In the genomic region with DNA sequence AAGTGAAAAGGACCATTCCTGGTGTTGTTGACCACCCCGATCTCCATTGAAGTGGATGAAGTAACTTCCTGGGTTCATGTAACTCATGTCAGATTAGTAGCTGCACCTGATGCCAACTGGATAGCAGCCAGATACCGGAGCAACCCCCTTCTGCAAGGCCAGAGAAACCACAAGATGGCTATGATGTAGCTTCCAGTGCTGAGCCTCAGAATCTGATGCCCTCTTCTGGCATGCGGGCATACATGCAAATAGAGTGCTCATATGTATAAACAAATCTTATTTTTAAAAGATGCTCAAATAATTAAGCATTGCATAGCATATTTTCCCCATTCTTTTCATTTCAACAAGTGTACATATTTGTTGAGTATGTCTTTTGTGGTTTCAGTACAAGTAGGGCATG, we compare ENCODE assay signal across 15 mouse cellular contexts. TPM values are rescaled to one million over a fixed set of nuclear protein-coding genes. Genes with fewer than 3 reads are reported as not detected.
"Had no signal": no experiment of that assay in that cellular context is flagged by ENCODE, and none has a peak within 500 bp of the region (broad histone marks: within the 10 kb centered on the region; RNA-seq: fewer than 3 reads in every experiment).

No protein-coding gene starts in this region.

- H3K27ac ChIP-seq: limb, embryonic 15.5 days; liver, embryonic 13.5 days had no signal

- ATAC-seq: intestine, embryonic 16.5 days; midbrain, embryonic 16.5 days had no signal

- H3K9me3 ChIP-seq: limb, embryonic 15.5 days; liver, embryonic 13.5 days; megakaryocyte, embryonic 14.5 days had no signal

- H3K4me2 ChIP-seq: limb, embryonic 15.5 days; liver, embryonic 13.5 days; midbrain, embryonic 11.5 days had no signal

- H3K9ac ChIP-seq: limb, embryonic 15.5 days; liver, embryonic 13.5 days had no signal

- H3K27me3 ChIP-seq: liver, embryonic 13.5 days had no signal

- DNase-seq: kidney, adult 8-10 months; layer of hippocampus, postnatal 36 days; liver, embryonic 13.5 days; lung, adult 18-20 months; lung, postnatal 10 days; lung, postnatal 4 days; right cerebral cortex, postnatal 25 days had no signal

- H3K36me3 ChIP-seq: limb, embryonic 15.5 days; liver, embryonic 13.5 days had no signal

- H3K4me3 ChIP-seq: limb, embryonic 15.5 days; liver, embryonic 13.5 days; megakaryocyte, embryonic 14.5 days had no signal

RNA-seq across cellular contexts. Expression of a gene that starts 27.2 kb away (rescaled TPM):
- total RNA-seq: layer of hippocampus, postnatal 36 days; left cerebral cortex, adult 8-10 months; left cerebral cortex, postnatal 25 days had no signal
- polyA plus RNA-seq: midbrain, embryonic 16.5 days; neural tube, embryonic 14.5 days had no signal
